Mouse (Mus musculus) intestine, embryonic 16.5 days (tissue): ENCODE results near the gene Col6a3. TPM values are rescaled to one million over a fixed set of nuclear protein-coding genes. Genes with fewer than 3 reads are reported as not detected.

ENCODE experiments used
- ATAC-seq: fragments of 200-750 bp; cut with Nextera tagmentation; 2 replicates; pipeline ENCODE4 v1.8.0; 2017; ENCODE audit warnings: moderate TSS enrichment, moderate library complexity
- H3K27ac ChIP-seq: fragments of 300-500 bp; sonication (generic); 2 replicates; pipeline ENCODE4 v1.5.1; 2014; ENCODE audit warnings: mild to moderate bottlenecking, low read length
- H3K27me3 ChIP-seq: fragments of 300-500 bp; sonication (generic); replicated peaks from 2 replicates; pipeline ENCODE4 v1.6.1; 2014; ENCODE audit warnings: low read length, control low read depth, mixed read lengths; ENCODE audit not compliant: control insufficient read depth, insufficient read depth
- H3K36me3 ChIP-seq: fragments of 300-500 bp; sonication (generic); 2 replicates; pipeline ENCODE4 v1.6.1; 2014; ENCODE audit warnings: low read length, control low read depth; ENCODE audit not compliant: control insufficient read depth, insufficient read depth
- H3K4me1 ChIP-seq: fragments of 300-500 bp; sonication (generic); 2 replicates; pipeline ENCODE4 v1.6.1; 2014; ENCODE audit warnings: low read length, control low read depth, mixed read lengths; ENCODE audit not compliant: control insufficient read depth, insufficient read depth
- H3K4me2 ChIP-seq: fragments of 300-500 bp; sonication (generic); 2 replicates; pipeline ENCODE4 v1.6.1; 2014; ENCODE audit warnings: low read depth, low read length, control low read depth
- H3K4me3 ChIP-seq: fragments of 300-500 bp; sonication (generic); 2 replicates; pipeline ENCODE4 v1.5.1; 2014; ENCODE audit warnings: mild to moderate bottlenecking, low read length
- H3K9ac ChIP-seq: fragments of 300-500 bp; sonication (generic); 2 replicates; pipeline ENCODE4 v1.6.1; 2014; ENCODE audit warnings: low read depth, low read length
- H3K9me3 ChIP-seq: fragments of 300-500 bp; sonication (generic); 2 replicates; pipeline ENCODE4 v1.6.1; 2016; ENCODE audit warnings: low read length, control low read depth; ENCODE audit not compliant: control insufficient read depth
- WGBS: fragments of 180-500 bp; shearing (Covaris S2); extraction: QIAGEN DNeasy Blood & Tissue Kit; methylation state at CpG from one replicate; pipeline ENCODE4 v1.1.7; 2014; 5-methylcytosine and 5-hydroxymethylcytosine counted together
- polyA plus RNA-seq: library from polyadenylated mRNA; unstranded; fragments of >200 nt; fragmentation: Nextera tagmentation; extraction: Ambion mirVana; gene quantifications from 2 replicates; pipeline ENCODE4 v1.2.1, GENCODE M21; 2015

Col6a3 gene
- polyA plus RNA-seq, 1 experiment from 2014 or later, result 61.9 TPM

GRCm38 (mm10) chr1:90743941-90744386, 99.8 kb downstream of the Col6a3 start:
- peak overlapping the region; percentile 41 for H3K4me2 ChIP-seq
- WGBS, result 4% methylated on average over 14 of the region's 14 CpGs
- H3K36me3 ChIP-seq, result no peaks in the 10 kb centered on the region
- peak overlapping the region; percentile 14; the same call in 1 of the 2 replicates for H3K4me3 ChIP-seq
- peak overlapping the region; percentile 58 for H3K27ac ChIP-seq
- H3K4me1 ChIP-seq, result peaks cover 13% of the 10 kb centered on the region
- H3K27me3 ChIP-seq, result no peaks in the 10 kb centered on the region
- H3K9ac ChIP-seq, result no peak overlapping the region
- peak; percentile 93 for ATAC-seq
- H3K9me3 ChIP-seq, result no peaks in the 10 kb centered on the region

GRCm38 (mm10) chr1:90743445-90743844, 100.3 kb downstream of the Col6a3 start:
- H3K4me2 ChIP-seq, result no peak overlapping the region

DNA sequence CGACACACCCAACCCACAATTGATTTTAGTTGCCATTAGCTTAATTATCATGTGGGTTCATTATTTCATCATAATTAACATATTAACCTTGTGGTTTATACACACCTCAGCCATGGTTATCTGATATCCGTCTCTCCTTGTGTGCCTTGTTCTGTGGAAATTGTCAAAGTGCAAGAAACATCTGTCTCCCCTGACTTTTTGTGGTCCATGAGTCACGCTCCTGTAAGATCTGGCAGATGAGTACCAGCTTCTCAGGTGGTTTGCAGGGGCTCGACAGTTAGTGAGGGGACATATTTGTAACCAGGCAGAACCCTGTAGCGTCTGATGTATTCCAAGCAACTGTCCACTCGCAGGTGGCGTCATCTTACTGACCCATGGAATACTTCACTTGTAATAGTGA, 101.1 kb downstream of the Col6a3 start:
- no peaks in the 10 kb centered on the region for H3K27me3 ChIP-seq
- WGBS, result 72% methylated on average over 7 of the region's 7 CpGs
- H3K27ac ChIP-seq, result no peak overlapping the region
- H3K4me3 ChIP-seq, result no peak overlapping the region
- no peak overlapping the region for H3K4me2 ChIP-seq
- no peaks in the 10 kb centered on the region for H3K9me3 ChIP-seq
- H3K9ac ChIP-seq, result no peak overlapping the region
- no peak for ATAC-seq
- no peaks in the 10 kb centered on the region for H3K36me3 ChIP-seq
- H3K4me1 ChIP-seq, result peaks cover 17% of the 10 kb centered on the region

More at GRCm38 (mm10) chr1:90743445-90743844, 100.3 kb downstream of the Col6a3 start:
- Histone ChIP-seq H3K4me3 (no peak overlapping the region), H3K9me3 (no peaks in the 10 kb centered on the region), H3K9ac (no peak overlapping the region), H3K4me1 (peaks cover 13% of the 10 kb centered on the region), H3K27ac (peak overlapping the region; percentile 58), H3K36me3 (no peaks in the 10 kb centered on the region), H3K27me3 (no peaks in the 10 kb centered on the region)
- 52% methylated on average over 1 of the region's 1 CpGs for WGBS
- 0 out of 2 replicates have a peak, but pooled peaks have one; percentile 6 for ATAC-seq

DNA sequence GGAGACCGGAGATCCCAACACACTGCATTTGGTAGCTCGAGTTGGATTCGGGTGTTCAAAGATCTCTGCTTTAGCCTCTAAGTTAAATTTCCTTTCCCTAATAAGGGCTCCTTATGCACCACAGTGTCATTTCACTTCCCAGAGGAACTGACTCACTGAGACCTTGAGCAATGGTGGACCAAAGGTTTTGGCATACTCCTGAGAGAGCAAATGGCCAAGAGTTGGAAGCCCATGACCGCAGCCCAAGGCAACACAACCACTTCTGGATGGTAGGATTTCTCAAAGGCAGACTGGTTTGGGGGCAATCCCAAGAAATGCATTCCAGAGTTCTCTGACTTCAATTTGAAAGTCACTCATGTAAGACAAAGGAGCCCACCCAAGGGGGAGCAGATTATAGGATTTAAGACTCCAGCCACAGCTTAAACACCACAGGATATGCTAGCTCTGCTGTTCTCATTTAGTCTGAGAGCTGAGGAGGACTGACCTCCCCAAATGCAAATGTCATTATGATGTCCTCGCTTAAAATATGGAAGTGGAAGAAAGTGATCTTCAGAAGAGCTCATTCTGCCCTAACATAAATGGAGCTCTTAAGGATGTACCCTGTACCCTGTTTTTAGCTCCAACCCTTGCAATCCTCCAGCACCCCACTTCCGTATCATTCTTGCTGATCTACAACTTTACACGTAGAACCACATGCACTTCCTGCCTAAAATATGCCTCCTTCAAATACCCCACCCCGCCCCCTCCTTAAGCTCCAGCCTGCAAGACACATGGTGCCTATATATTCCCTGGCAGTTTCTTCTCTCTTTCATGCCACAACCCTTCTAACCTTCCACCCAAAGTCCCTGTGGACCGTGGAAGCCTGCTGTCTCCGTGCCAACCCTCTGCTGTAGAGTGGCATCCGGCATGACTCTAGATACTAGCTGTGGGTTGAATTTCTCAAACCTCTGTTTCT, 103.3 kb downstream of the Col6a3 start:
- Histone ChIP-seq H3K4me3 (no peak overlapping the region), H3K27ac (no peak overlapping the region), H3K36me3 (no peaks in the 10 kb centered on the region), H3K9me3 (no peaks in the 10 kb centered on the region), H3K27me3 (no peaks in the 10 kb centered on the region), H3K9ac (no peak overlapping the region), H3K4me2 (no peak overlapping the region), H3K4me1 (peaks cover 18% of the 10 kb centered on the region)
- no peak for ATAC-seq
- 83% methylated on average over 11 of the region's 11 CpGs for WGBS

- H3K4me3 ChIP-seq, result no peak overlapping the region
- no peak overlapping the region for H3K9ac ChIP-seq
- no peaks in the 10 kb centered on the region for H3K27me3 ChIP-seq
- H3K36me3 ChIP-seq, result no peaks in the 10 kb centered on the region
- H3K4me2 ChIP-seq, result no peak overlapping the region
- H3K9me3 ChIP-seq, result no peaks in the 10 kb centered on the region
- no peak for ATAC-seq
- H3K4me1 ChIP-seq, result peaks cover 12% of the 10 kb centered on the region
- WGBS, result 87% methylated on average over 2 of the region's 2 CpGs
- H3K27ac ChIP-seq, result no peak overlapping the region
Measured at GRCm38 (mm10) chr1:90738913-90739312, 104.9 kb downstream of the Col6a3 start.

DNA sequence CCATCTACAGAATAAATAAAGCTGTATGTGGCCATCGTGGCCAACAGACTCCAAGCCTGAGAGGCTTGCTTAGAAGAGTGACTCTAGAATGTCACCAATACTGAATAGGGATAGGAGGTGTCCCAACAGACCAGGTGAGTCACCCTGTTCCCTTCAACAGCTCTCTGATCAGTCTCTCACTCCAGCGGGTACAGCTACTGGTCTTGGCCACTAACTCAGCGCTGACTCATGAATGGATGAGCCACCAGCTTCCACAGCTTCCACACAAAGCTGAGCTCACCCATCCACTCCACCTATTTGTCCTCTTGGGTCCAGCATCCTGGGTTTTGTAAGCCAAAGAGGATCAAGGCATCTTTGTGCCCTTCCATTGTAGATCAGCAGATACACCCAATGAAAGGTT, 114.3 kb downstream of the Col6a3 start:
- no peak overlapping the region for H3K27ac ChIP-seq
- no peaks in the 10 kb centered on the region for H3K9me3 ChIP-seq
- H3K36me3 ChIP-seq, result no peaks in the 10 kb centered on the region
- H3K4me2 ChIP-seq, result no peak overlapping the region
- H3K4me3 ChIP-seq, result no peak overlapping the region
- H3K27me3 ChIP-seq, result no peaks in the 10 kb centered on the region
- 84% methylated on average over 3 of the region's 3 CpGs for WGBS
- no peak for ATAC-seq
- H3K4me1 ChIP-seq, result peaks cover 4% of the 10 kb centered on the region
- no peak overlapping the region for H3K9ac ChIP-seq

DNA sequence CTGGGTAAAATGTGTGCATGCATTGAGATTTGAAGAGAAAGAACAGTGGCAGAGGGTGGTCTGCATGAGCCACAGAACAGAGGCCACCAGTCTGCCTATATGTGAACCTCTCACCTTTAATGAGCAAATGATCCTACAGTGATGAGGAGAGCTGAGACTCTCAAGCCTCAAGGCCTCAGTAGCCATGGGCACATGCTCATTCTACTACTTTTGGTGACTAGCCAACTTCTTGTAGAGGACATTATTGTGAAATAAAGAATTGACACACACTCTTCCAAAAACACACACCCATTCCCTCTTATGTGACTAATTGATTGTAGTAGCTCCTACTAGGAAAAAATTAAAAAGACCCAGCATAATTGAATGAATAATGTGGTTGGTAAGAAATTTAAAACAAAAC, 120.0 kb downstream of the Col6a3 start:
- H3K4me1 ChIP-seq, result no peaks in the 10 kb centered on the region
- no peaks in the 10 kb centered on the region for H3K36me3 ChIP-seq
- H3K27ac ChIP-seq, result no peak overlapping the region
- ATAC-seq, result no peak
- no peak overlapping the region for H3K4me2 ChIP-seq
- no peak overlapping the region for H3K9ac ChIP-seq
- H3K27me3 ChIP-seq, result no peaks in the 10 kb centered on the region
- no peaks in the 10 kb centered on the region for H3K9me3 ChIP-seq
- H3K4me3 ChIP-seq, result no peak overlapping the region

DNA sequence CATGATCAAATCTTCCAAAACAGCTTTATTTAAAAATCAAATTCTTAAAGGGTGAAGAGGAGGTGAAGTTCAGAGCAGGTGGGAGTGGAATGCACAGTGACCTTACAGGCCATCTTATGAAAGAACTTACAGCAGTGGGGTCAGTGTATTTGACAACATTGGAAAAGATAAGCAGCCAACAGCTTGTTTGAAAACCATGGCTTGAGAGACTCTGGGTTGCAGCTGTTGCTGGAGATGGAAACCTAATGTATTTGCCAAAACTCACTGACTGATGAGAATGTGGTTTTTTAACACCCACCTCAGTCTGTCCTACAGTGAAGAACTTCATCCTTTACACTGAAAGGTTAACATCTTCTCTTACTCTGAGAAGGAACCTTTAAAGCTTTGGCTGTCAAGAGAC, 120.4 kb downstream of the Col6a3 start:
- Histone ChIP-seq H3K4me2 (no peak overlapping the region), H3K4me3 (no peak overlapping the region), H3K27me3 (no peaks in the 10 kb centered on the region), H3K4me1 (no peaks in the 10 kb centered on the region), H3K36me3 (no peaks in the 10 kb centered on the region), H3K27ac (no peak overlapping the region), H3K9ac (no peak overlapping the region), H3K9me3 (no peaks in the 10 kb centered on the region)
- ATAC-seq, result no peak

- no peak for ATAC-seq
- H3K4me1 ChIP-seq, result no peaks in the 10 kb centered on the region
- no peaks in the 10 kb centered on the region for H3K36me3 ChIP-seq
- no peak overlapping the region for H3K27ac ChIP-seq
- no peaks in the 10 kb centered on the region for H3K27me3 ChIP-seq
- H3K4me3 ChIP-seq, result no peak overlapping the region
- H3K4me2 ChIP-seq, result no peak overlapping the region
- H3K9ac ChIP-seq, result no peak overlapping the region
- no peaks in the 10 kb centered on the region for H3K9me3 ChIP-seq
Measured at GRCm38 (mm10) chr1:90722021-90722420, 121.8 kb downstream of the Col6a3 start.
